ENCODE assay signal across 22 mouse cellular contexts in genomic region chr4:82711611-82712295, GRCm38 (mm10). TPM values are rescaled to one million over a fixed set of nuclear protein-coding genes. Genes with fewer than 3 reads are reported as not detected.
DNase-seq lines count a peak whose midpoint lies in the region; ATAC-seq lines count a peak whose summit lies in the region.
"Had no signal": no experiment of that assay in that cellular context is flagged by ENCODE, and none has a peak within 500 bp of the region (broad histone marks: within the 10 kb centered on the region; RNA-seq: fewer than 3 reads in every experiment).

No protein-coding gene starts in this region.

- no peak overlapping the region for H3K4me2 ChIP-seq in heart, embryonic 11.5 days
- no peak overlapping the region for H3K4me2 ChIP-seq in midbrain, embryonic 11.5 days
- H3K4me2 ChIP-seq in midbrain, embryonic 16.5 days (ENCODE audit: low read length), result no peak overlapping the region

- H3K4me1 ChIP-seq in heart, embryonic 10.5 days, result peaks cover 37% of the 10 kb centered on the region
- H3K4me1 ChIP-seq in heart, embryonic 11.5 days (ENCODE audit: control insufficient read depth, insufficient read depth, low read length), result peaks cover 9% of the 10 kb centered on the region
- H3K4me1 ChIP-seq in midbrain, embryonic 11.5 days (ENCODE audit: control insufficient read depth, insufficient read depth, low read length), result no peaks in the 10 kb centered on the region
- no peaks in the 10 kb centered on the region for H3K4me1 ChIP-seq in midbrain, embryonic 16.5 days (ENCODE audit: control insufficient read depth, insufficient read depth, low read length)

- no peak overlapping the region for H3K4me3 ChIP-seq in heart, embryonic 10.5 days
- no peak overlapping the region for H3K4me3 ChIP-seq in heart, embryonic 11.5 days (ENCODE audit: low read depth, low read length)
- H3K4me3 ChIP-seq in midbrain, embryonic 11.5 days (ENCODE audit: low read depth, low read length), result no peak overlapping the region
- no peak overlapping the region for H3K4me3 ChIP-seq in midbrain, embryonic 16.5 days (ENCODE audit: low read depth, low read length)

- no peaks in the 10 kb centered on the region for H3K9me3 ChIP-seq in heart, embryonic 10.5 days
- no peaks in the 10 kb centered on the region for H3K9me3 ChIP-seq in heart, embryonic 11.5 days (replicated peaks; ENCODE audit: control insufficient read depth, low read length)
- H3K9me3 ChIP-seq in midbrain, embryonic 11.5 days (ENCODE audit: control insufficient read depth, low read length), result no peaks in the 10 kb centered on the region
- H3K9me3 ChIP-seq in midbrain, embryonic 16.5 days (replicated peaks; ENCODE audit: control insufficient read depth, low read length, poor library complexity, severe bottlenecking), result no peaks in the 10 kb centered on the region

- no peak overlapping the region for H3K27ac ChIP-seq in heart, embryonic 10.5 days
- no peak overlapping the region for H3K27ac ChIP-seq in heart, embryonic 11.5 days (ENCODE audit: low read depth, low read length)
- H3K27ac ChIP-seq in midbrain, embryonic 11.5 days (ENCODE audit: low read depth, low read length), result no peak overlapping the region
- H3K27ac ChIP-seq in midbrain, embryonic 16.5 days (ENCODE audit: low read length), result no peak overlapping the region

- 76% methylated on average over 7 of the region's 7 CpGs for WGBS in heart, embryonic 10.5 days
- WGBS in heart, embryonic 11.5 days (ENCODE audit: insufficient replicate concordance), result 70% methylated on average over 7 of the region's 7 CpGs
- WGBS in midbrain, embryonic 11.5 days, result 85% methylated on average over 7 of the region's 7 CpGs
- 76% methylated on average over 7 of the region's 7 CpGs for WGBS in midbrain, embryonic 16.5 days

- ATAC-seq in heart, embryonic 11.5 days (replicated peaks; ENCODE audit: insufficient number of reproducible peaks, low FRiP score, low TSS enrichment), result no peak
- ATAC-seq in midbrain, embryonic 11.5 days (ENCODE audit: low FRiP score), result no peak
- ATAC-seq in midbrain, embryonic 16.5 days, result no peak
- ATAC-seq: activated CD4-positive, CD25-positive, alpha-beta regulatory T cell, adult 4 months; CD4-positive, CD25-positive, alpha-beta regulatory T cell, adult 4 months; Patski had no signal

- peak; percentile 55 for DNase-seq in heart, adult 11 months
- DNase-seq in heart, postnatal 10 days, result no peak
- DNase-seq in heart, embryonic 10.5 days (ENCODE audit: low spot score), result peak; percentile 60
- peak; percentile 61 for DNase-seq in midbrain, embryonic 11.5 days (ENCODE audit: low spot score, missing footprints)
- DNase-seq: adrenal gland, adult 2 months; adrenal gland, adult 8-10 months; adrenal gland, postnatal 10 days; adrenal gland, postnatal 14 days; adrenal gland, postnatal 25 days; adrenal gland, postnatal 36 days; B cell, adult 2 months; cerebellum, adult 11 months; cerebellum, adult 11-12 months; cerebellum, adult 18-20 months had no signal

- intact Hi-C loops in heart, postnatal 10 days (cut with DNase I), result no loop called here

- no peaks in the 10 kb centered on the region for H3K36me3 ChIP-seq in heart, embryonic 10.5 days
- no peaks in the 10 kb centered on the region for H3K36me3 ChIP-seq in heart, embryonic 11.5 days (ENCODE audit: control insufficient read depth, insufficient read depth, low read length)
- no peaks in the 10 kb centered on the region for H3K36me3 ChIP-seq in midbrain, embryonic 11.5 days (ENCODE audit: control insufficient read depth, insufficient read depth, low read length)
- H3K36me3 ChIP-seq in midbrain, embryonic 16.5 days (ENCODE audit: control insufficient read depth, insufficient read depth, low read length), result no peaks in the 10 kb centered on the region
- H3K36me3 ChIP-seq: G1E had no signal

- no peaks in the 10 kb centered on the region for H3K27me3 ChIP-seq in heart, embryonic 10.5 days (ENCODE audit: insufficient read depth, poor library complexity, severe bottlenecking)
- no peaks in the 10 kb centered on the region for H3K27me3 ChIP-seq in heart, embryonic 11.5 days (ENCODE audit: control insufficient read depth, insufficient read depth, low read length)
- no peaks in the 10 kb centered on the region for H3K27me3 ChIP-seq in midbrain, embryonic 11.5 days (ENCODE audit: control insufficient read depth, insufficient read depth, low read length)
- no peaks in the 10 kb centered on the region for H3K27me3 ChIP-seq in midbrain, embryonic 16.5 days (ENCODE audit: control insufficient read depth, insufficient read depth, low read depth, low read length)
- H3K27me3 ChIP-seq: CH12.LX, Patski had no signal

- no peak overlapping the region for H3K9ac ChIP-seq in heart, embryonic 11.5 days (ENCODE audit: low read depth, low read length)
- no peak overlapping the region for H3K9ac ChIP-seq in midbrain, embryonic 11.5 days (ENCODE audit: low read length)
- no peak overlapping the region for H3K9ac ChIP-seq in midbrain, embryonic 16.5 days (ENCODE audit: low read depth, low read length)

RNA-seq across cellular contexts. Expression of gene Nfib, which starts 6.2 kb away (rescaled TPM):
- 100 to 1,000 TPM; 177 to 181 TPM for total RNA-seq in heart, postnatal 10 days (2021)
- 38.1 and 38.9 TPM in 2 replicates for polyA plus RNA-seq in heart, embryonic 10.5 days (2016; fragmentation: Nextera tagmentation; extraction: Ambion mirVana)
- polyA plus RNA-seq in heart, embryonic 11.5 days (2014; fragmentation: Nextera tagmentation; extraction: Ambion mirVana), result 54.6 and 59.0 TPM in 2 replicates
- 19.9 and 21.7 TPM in 2 replicates for polyA plus RNA-seq in midbrain, embryonic 11.5 days (2014; fragmentation: Nextera tagmentation; extraction: Ambion mirVana)
- polyA plus RNA-seq in midbrain, embryonic 16.5 days (2015; fragmentation: Nextera tagmentation; extraction: Ambion mirVana), result 47.2 and 51.4 TPM in 2 replicates
- total RNA-seq: MEL had no signal
- polyA plus RNA-seq: G1E had no signal

Comparison
In these comparisons a context has a peak if more than half of its experiments do, and no peak if none do; other contexts are left out.
1. DNase-seq: peak in heart, adult 11 months (single experiment), heart, embryonic 10.5 days (single experiment) and midbrain, embryonic 11.5 days (single experiment); none in heart, postnatal 10 days (0 of 2).